Comparison of ENCODE assay signal across 34 mouse cellular contexts in genomic region chr12:81549286-81549685, GRCm38 (mm10). TPM values are rescaled to one million over a fixed set of nuclear protein-coding genes. Genes with fewer than 3 reads are reported as not detected.
"Had no signal": no experiment of that assay in that cellular context is flagged by ENCODE, and none has a peak within 500 bp of the region (broad histone marks: within the 10 kb centered on the region; RNA-seq: fewer than 3 reads in every experiment).

No protein-coding gene starts in this region.

- H3K27ac ChIP-seq: heart, embryonic 13.5 days; heart, embryonic 15.5 days; hindbrain, embryonic 10.5 days; hindbrain, embryonic 12.5 days; hindbrain, embryonic 14.5 days; hindbrain, embryonic 15.5 days; hindbrain, postnatal 0 days; intestine, embryonic 15.5 days; kidney, embryonic 15.5 days; kidney, postnatal 0 days; layer of hippocampus, adult 2 months; left cerebral cortex, adult 2 months had no signal

- H3K4me3 ChIP-seq: heart, embryonic 12.5 days; heart, embryonic 13.5 days; heart, embryonic 15.5 days; hindbrain, embryonic 10.5 days; hindbrain, embryonic 12.5 days; hindbrain, embryonic 15.5 days; intestine, embryonic 15.5 days; kidney, embryonic 15.5 days; layer of hippocampus, adult 2 months; left cerebral cortex, adult 2 months had no signal

- H3K4me2 ChIP-seq: heart, embryonic 12.5 days; heart, embryonic 13.5 days; heart, embryonic 15.5 days; hindbrain, embryonic 12.5 days; hindbrain, embryonic 14.5 days; hindbrain, embryonic 15.5 days; intestine, embryonic 15.5 days; kidney, embryonic 15.5 days had no signal

- H3K9ac ChIP-seq: heart, embryonic 12.5 days; heart, embryonic 13.5 days; heart, embryonic 15.5 days; hindbrain, embryonic 12.5 days; hindbrain, embryonic 14.5 days; hindbrain, embryonic 15.5 days; intestine, embryonic 15.5 days; kidney, embryonic 15.5 days had no signal

- DNase-seq: heart, postnatal 10 days; heart, postnatal 14 days; heart, postnatal 36 days; heart, postnatal 4 days; kidney, adult 11 months; kidney, adult 18-20 months; kidney, adult 2 months; kidney, adult 8-10 months; kidney, adult 9 months; kidney, postnatal 10 days; kidney, postnatal 14 days; kidney, postnatal 25 days; kidney, postnatal 36 days; kidney, postnatal 4 days; layer of hippocampus, adult 9-11 months; layer of hippocampus, postnatal 36 days had no signal

- H3K9me3 ChIP-seq: heart, embryonic 12.5 days; heart, embryonic 13.5 days; heart, embryonic 15.5 days; hindbrain, embryonic 10.5 days; hindbrain, embryonic 12.5 days; hindbrain, embryonic 15.5 days; intestine, embryonic 15.5 days; kidney, embryonic 15.5 days had no signal

- ATAC-seq: hindbrain, embryonic 16.5 days; hindbrain, postnatal 0 days; inflammation-experienced regulatory T-cells, adult 6 months; intestine, embryonic 15.5 days; intestine, embryonic 16.5 days; intestine, postnatal 0 days had no signal

- H3K27me3 ChIP-seq: heart, embryonic 12.5 days; heart, embryonic 13.5 days; heart, embryonic 15.5 days; hindbrain, embryonic 12.5 days; hindbrain, embryonic 15.5 days; intestine, embryonic 15.5 days; kidney, embryonic 15.5 days had no signal

- H3K36me3 ChIP-seq: heart, embryonic 12.5 days; heart, embryonic 13.5 days; heart, embryonic 15.5 days; hindbrain, embryonic 10.5 days; hindbrain, embryonic 12.5 days; hindbrain, embryonic 15.5 days; intestine, embryonic 15.5 days; kidney, embryonic 15.5 days had no signal

- H3K4me1 ChIP-seq: heart, embryonic 12.5 days; heart, embryonic 13.5 days; heart, embryonic 15.5 days; hindbrain, embryonic 10.5 days; hindbrain, embryonic 12.5 days; hindbrain, embryonic 15.5 days; intestine, embryonic 15.5 days; kidney, embryonic 15.5 days had no signal

RNA-seq across cellular contexts. Expression of gene Adam21, which starts 19.0 kb away (rescaled TPM):
- total RNA-seq: heart, postnatal 14 days; heart, postnatal 36 days had no signal
- polyA plus RNA-seq: intestine, postnatal 0 days; large intestine, adult 2 months had no signal
